In genomic region chr8:79227194-79227593, GRCm38 (mm10) we compare ENCODE assay signal across 30 mouse cellular contexts. TPM values are rescaled to one million over a fixed set of nuclear protein-coding genes. Genes with fewer than 3 reads are reported as not detected.
DNase-seq lines count a peak whose midpoint lies in the region; ATAC-seq and TF ChIP-seq lines count a peak whose summit lies in the region.
"Had no signal": no experiment of that assay in that cellular context is flagged by ENCODE, and none has a peak within 500 bp of the region (broad histone marks: within the 10 kb centered on the region; RNA-seq: fewer than 3 reads in every experiment).

No protein-coding gene starts in this region.

- no peak overlapping the region for H3ac ChIP-seq in myocyte (ENCODE audit: control insufficient read depth, insufficient read length)

- no peaks in the 10 kb centered on the region for H3K27me3 ChIP-seq in limb, embryonic 11.5 days (ENCODE audit: control insufficient read depth, insufficient read depth, low read length)
- no peaks in the 10 kb centered on the region for H3K27me3 ChIP-seq in limb, embryonic 10.5 days (ENCODE audit: low read depth, poor library complexity, severe bottlenecking)
- no peaks in the 10 kb centered on the region for H3K27me3 ChIP-seq in embryonic facial prominence, embryonic 14.5 days (replicated peaks; ENCODE audit: control insufficient read depth, insufficient read depth, low read length)
- no peaks in the 10 kb centered on the region for H3K27me3 ChIP-seq in myocyte (ENCODE audit: control insufficient read depth, insufficient read depth, insufficient read length)
- H3K27me3 ChIP-seq: embryonic facial prominence, embryonic 13.5 days; heart, embryonic 15.5 days; hindbrain, embryonic 13.5 days; intestine, embryonic 15.5 days had no signal

- H3K9me3 ChIP-seq in limb, embryonic 11.5 days (ENCODE audit: control insufficient read depth, low read length), result no peaks in the 10 kb centered on the region
- no peaks in the 10 kb centered on the region for H3K9me3 ChIP-seq in limb, embryonic 10.5 days (replicated peaks)
- H3K9me3 ChIP-seq in embryonic facial prominence, embryonic 14.5 days (ENCODE audit: control insufficient read depth, low read length), result peaks cover 14% of the 10 kb centered on the region; the same call in 1 of the 2 replicates
- H3K9me3 ChIP-seq: forebrain, embryonic 10.5 days; heart, embryonic 10.5 days; heart, embryonic 15.5 days; intestine, embryonic 15.5 days had no signal

- no peak for ATAC-seq in limb, embryonic 11.5 days (ENCODE audit: insufficient number of reproducible peaks, low FRiP score, low TSS enrichment, low read depth)
- ATAC-seq in embryonic facial prominence, embryonic 14.5 days (ENCODE audit: low read depth), result peak; percentile 70; the same call in 1 of the 2 replicates
- ATAC-seq: CD4-positive, CD25-positive, alpha-beta regulatory T cell, adult 4 months; forebrain, embryonic 14.5 days; intestine, embryonic 15.5 days had no signal

- no peak overlapping the region for H3K4me3 ChIP-seq in limb, embryonic 11.5 days (ENCODE audit: low read depth, low read length)
- no peak overlapping the region for H3K4me3 ChIP-seq in limb, embryonic 10.5 days
- no peak overlapping the region for H3K4me3 ChIP-seq in embryonic facial prominence, embryonic 14.5 days (ENCODE audit: low read depth, low read length)
- no peak overlapping the region for H3K4me3 ChIP-seq in myocyte
- H3K4me3 ChIP-seq: embryonic facial prominence, embryonic 13.5 days; erythroblast, embryonic 14.5 days; forebrain, embryonic 10.5 days; heart, embryonic 10.5 days; heart, embryonic 15.5 days; hindbrain, embryonic 13.5 days; intestine, embryonic 15.5 days had no signal

- no peak for TF ChIP-seq POLR2A in myocyte (IDR thresholded peaks at IDR 0.05; ENCODE audit: insufficient read length, low read depth)

- WGBS in limb, embryonic 11.5 days, result 79% methylated on average over 4 of the region's 4 CpGs
- 90% methylated on average over 4 of the region's 4 CpGs for WGBS in limb, embryonic 10.5 days
- 77% methylated on average over 4 of the region's 4 CpGs for WGBS in embryonic facial prominence, embryonic 14.5 days

- no peak overlapping the region for H3K27ac ChIP-seq in limb, embryonic 11.5 days (replicated peaks; ENCODE audit: low read depth, low read length)
- H3K27ac ChIP-seq in limb, embryonic 10.5 days, result no peak overlapping the region
- no peak overlapping the region for H3K27ac ChIP-seq in embryonic facial prominence, embryonic 14.5 days (replicated peaks; ENCODE audit: low read depth, low read length)
- H3K27ac ChIP-seq: embryonic facial prominence, embryonic 13.5 days; forebrain, embryonic 10.5 days; heart, embryonic 10.5 days; heart, embryonic 15.5 days; hindbrain, embryonic 13.5 days; intestine, embryonic 15.5 days had no signal

- H3K9ac ChIP-seq in limb, embryonic 11.5 days (ENCODE audit: low read length), result no peak overlapping the region
- no peak overlapping the region for H3K9ac ChIP-seq in embryonic facial prominence, embryonic 14.5 days (ENCODE audit: low read depth, low read length)
- H3K9ac ChIP-seq: embryonic facial prominence, embryonic 13.5 days; heart, embryonic 15.5 days; hindbrain, embryonic 13.5 days; intestine, embryonic 15.5 days had no signal

- H3K36me3 ChIP-seq in limb, embryonic 11.5 days (ENCODE audit: control insufficient read depth, insufficient read depth, low read length), result no peaks in the 10 kb centered on the region
- H3K36me3 ChIP-seq in limb, embryonic 10.5 days, result no peaks in the 10 kb centered on the region
- no peaks in the 10 kb centered on the region for H3K36me3 ChIP-seq in embryonic facial prominence, embryonic 14.5 days (ENCODE audit: control insufficient read depth, insufficient read depth, low read length)
- no peaks in the 10 kb centered on the region for H3K36me3 ChIP-seq in myocyte (ENCODE audit: control insufficient read depth, insufficient read depth)
- H3K36me3 ChIP-seq: embryonic facial prominence, embryonic 13.5 days; forebrain, embryonic 10.5 days; heart, embryonic 10.5 days; heart, embryonic 15.5 days; hindbrain, embryonic 13.5 days; intestine, embryonic 15.5 days had no signal

- H3K4me1 ChIP-seq in limb, embryonic 11.5 days (ENCODE audit: control insufficient read depth, insufficient read depth, low read length), result peaks cover 2% of the 10 kb centered on the region; the same call in 1 of the 2 replicates
- peaks cover 11% of the 10 kb centered on the region for H3K4me1 ChIP-seq in limb, embryonic 10.5 days
- H3K4me1 ChIP-seq in embryonic facial prominence, embryonic 14.5 days (ENCODE audit: control insufficient read depth, insufficient read depth, low read length), result peaks cover 10% of the 10 kb centered on the region
- H3K4me1 ChIP-seq: intestine, embryonic 15.5 days had no signal

- peak; percentile 11 for DNase-seq in limb, embryonic 11.5 days (ENCODE audit: low spot score)
- no peak for DNase-seq in limb, embryonic 10.5 days (ENCODE audit: low spot score)
- DNase-seq in ES-CJ7 (ENCODE audit: low read depth, low spot score), result peak; percentile 26
- peak; percentile 59 for DNase-seq in embryonic facial prominence, embryonic 14.5 days (ENCODE audit: low spot score)
- no peak for DNase-seq in layer of hippocampus, adult 18-20 months (ENCODE audit: low spot score in 2 of 2)
- no peak for DNase-seq in lung, postnatal 10 days
- no peak for DNase-seq in cerebellum, adult 11-12 months
- DNase-seq: adrenal gland, postnatal 10 days; cerebellum, adult 11 months; cerebellum, adult 9-10 months; cerebellum, postnatal 25 days; gastrocnemius, postnatal 36 days; heart, adult 18-20 months; heart, postnatal 14 days had no signal

- no peak overlapping the region for H3K4me2 ChIP-seq in limb, embryonic 11.5 days (ENCODE audit: low read depth, severe bottlenecking)
- no peak overlapping the region for H3K4me2 ChIP-seq in embryonic facial prominence, embryonic 14.5 days (ENCODE audit: low read depth, low read length)
- H3K4me2 ChIP-seq in myocyte (ENCODE audit: low read depth), result peak overlapping the region; percentile 84
- H3K4me2 ChIP-seq: embryonic facial prominence, embryonic 13.5 days; heart, embryonic 15.5 days; hindbrain, embryonic 13.5 days; intestine, embryonic 15.5 days had no signal

- H3K79me2 ChIP-seq in myocyte (ENCODE audit: control insufficient read depth, insufficient read depth), result no peaks in the 10 kb centered on the region

TF ChIP-seq in myocyte, 11 proteins besides CTCF, POLR2A, EP300 and RAD21:
- TF ChIP-seq MAX (IDR thresholded peaks at IDR 0.05; ENCODE audit: low read depth) (no peak), TCF12 (IDR thresholded peaks at IDR 0.05; ENCODE audit: insufficient read depth, poor library complexity, severe bottlenecking) (peak; percentile 89), MYOG (IDR thresholded peaks at IDR 0.05; ENCODE audit: control insufficient read depth in 1 of 3, insufficient read depth in 1 of 3, insufficient read length in 2 of 3, low read depth in 2 of 3) (peak; percentile 88 to 99 (median 96)), TCF3 (IDR thresholded peaks at IDR 0.05; ENCODE audit: insufficient read length, low read depth) (peak; percentile 88), MYOD1 (IDR thresholded peaks at IDR 0.05; ENCODE audit: control insufficient read depth in 1 of 3, insufficient read length in 2 of 3, low read depth in 2 of 3) (peak; percentile 91 to 99 (median 98)), SRF (IDR thresholded peaks at IDR 0.05; ENCODE audit: control insufficient read depth, insufficient read length, low read depth) (no peak)
TF ChIP-seq in myocyte: peak in this region for 4.

RNA-seq across cellular contexts. Expression of gene 1700011L22Rik, which starts 21.2 kb away (rescaled TPM):
- polyA plus RNA-seq in limb, embryonic 11.5 days (2014; fragmentation: Nextera tagmentation; extraction: Ambion mirVana), result not detected in 2 replicates
- polyA plus RNA-seq in limb, embryonic 10.5 days (2016; fragmentation: Nextera tagmentation; extraction: Ambion mirVana), result not detected in 2 replicates
- not detected in 2 replicates for polyA plus RNA-seq in embryonic facial prominence, embryonic 14.5 days (2014; fragmentation: Nextera tagmentation; extraction: Ambion mirVana)
- not detected for polyA plus RNA-seq in myocyte (2012; fragmentation: generic; extraction: Trizol)
- total RNA-seq in layer of hippocampus, adult 18-20 months (2021), result not detected
- total RNA-seq: adrenal gland, postnatal 10 days; adrenal gland, postnatal 4 days; gastrocnemius, adult 8-10 months; gastrocnemius, postnatal 36 days; heart, adult 18-20 months; heart, postnatal 14 days; hematopoietic stem cell, adult 5-6 weeks; MEL had no signal
- polyA plus RNA-seq: brain, embryonic 14.5 days; CD4-positive, CD25-positive, alpha-beta regulatory T cell, adult 4 months; cortical plate, adult 2 months; embryonic facial prominence, embryonic 13.5 days; erythroblast, embryonic 14.5 days; forebrain, embryonic 10.5 days; forebrain, embryonic 14.5 days; heart, embryonic 10.5 days; heart, embryonic 15.5 days; hindbrain, embryonic 13.5 days; intestine, embryonic 15.5 days had no signal

Comparison
In these comparisons a context has a peak if more than half of its experiments do, and no peak if none do; other contexts are left out.
1. DNase-seq: peak in limb, embryonic 11.5 days (single experiment), ES-CJ7 (single experiment) and embryonic facial prominence, embryonic 14.5 days (single experiment); none in limb, embryonic 10.5 days (single experiment), layer of hippocampus, adult 18-20 months (0 of 2), lung, postnatal 10 days (single experiment) and cerebellum, adult 11-12 months (single experiment).